Mouse (Mus musculus) kidney, postnatal 0 days (tissue): ENCODE measurements around the gene Vgll4. TPM values are rescaled to one million over a fixed set of nuclear protein-coding genes. Genes with fewer than 3 reads are reported as not detected.
A peak's percentile ranks its signal among the peaks of the same experiment; 100 is the strongest.

ENCODE experiments used
- ATAC-seq: fragments of 200-750 bp; cut with Nextera tagmentation; replicated peaks from 2 replicates; pipeline ENCODE4 v1.8.0; 2017; ENCODE audit warnings: low read depth, moderate number of reproducible peaks, moderate TSS enrichment, moderate library complexity; ENCODE audit not compliant: low FRiP score
- DNase-seq: peaks from one replicate; pipeline ENCODE4 v3.0.0-alpha.2; 2016; ENCODE audit warnings: low spot score
- H3K27ac ChIP-seq: fragments of 300-500 bp; sonication (generic); 2 replicates; pipeline ENCODE4 v1.5.1; 2014; ENCODE audit warnings: mild to moderate bottlenecking
- H3K27me3 ChIP-seq: fragments of 300-500 bp; sonication (generic); 2 replicates; pipeline ENCODE4 v1.6.1; 2014; ENCODE audit warnings: low read length, mixed read lengths; ENCODE audit not compliant: insufficient read depth
- H3K36me3 ChIP-seq: fragments of 300-500 bp; sonication (generic); 2 replicates; pipeline ENCODE4 v1.6.1; 2014; ENCODE audit warnings: low read length, mixed read lengths; ENCODE audit not compliant: insufficient read depth
- H3K4me1 ChIP-seq: fragments of 300-500 bp; sonication (generic); replicated peaks from 2 replicates; pipeline ENCODE4 v1.6.1; 2014; ENCODE audit warnings: antibody characterized with exemption, low read length, mixed read lengths; ENCODE audit not compliant: insufficient read depth
- H3K4me2 ChIP-seq: fragments of 300-500 bp; sonication (generic); 2 replicates; pipeline ENCODE4 v1.6.1; 2014; ENCODE audit warnings: mild to moderate bottlenecking, low read length, moderate library complexity, mixed read lengths
- H3K4me3 ChIP-seq: fragments of 300-500 bp; sonication (generic); replicated peaks from 2 replicates; pipeline ENCODE4 v1.5.1; 2014; ENCODE audit warnings: low read depth, low read length
- H3K9ac ChIP-seq: fragments of 300-500 bp; sonication (generic); 2 replicates; pipeline ENCODE4 v1.6.1; 2014; ENCODE audit warnings: low read depth, low read length
- H3K9me3 ChIP-seq: fragments of 300-500 bp; sonication (generic); replicated peaks from 2 replicates; pipeline ENCODE4 v1.6.1; 2016; ENCODE audit warnings: low read length, inconsistent platforms, mixed read lengths
- CTCF ChIP-seq: IDR thresholded peaks from 2 replicates; pipeline ENCODE4 v1.5.1; 2016; ENCODE audit warnings: antibody characterized with exemption, low read depth, mild to moderate bottlenecking, moderate library complexity
- WGBS: fragments of 180-500 bp; shearing (Covaris S2); extraction: QIAGEN DNeasy Blood & Tissue Kit; methylation state at CpG from one replicate; pipeline ENCODE4 v1.1.7; 2014; 5-methylcytosine and 5-hydroxymethylcytosine counted together
- polyA plus RNA-seq: library from polyadenylated mRNA; unstranded; fragments of >200 nt; fragmentation: Nextera tagmentation; extraction: Ambion mirVana; gene quantifications from 2 replicates; pipeline ENCODE4 v1.2.1, GENCODE M21; 2015

Gene Vgll4
- polyA plus RNA-seq, 1 experiment from 2014 or later, result 97.2 TPM

- 86% methylated on average over 5 of the region's 5 CpGs for WGBS
These were observed 84.7 kb downstream of the Vgll4 start for GRCm38 (mm10) chr6:114885129-114885528.

GRCm38 (mm10) chr6:114883261-114883740 is 86.5 kb downstream of the Vgll4 start:
- Histone ChIP-seq H3K36me3 (0 out of 2 replicates have a peak, but pooled peaks cover 4% of the 10 kb centered on the region), H3K9me3 (no peaks in the 10 kb centered on the region), H3K9ac (peak overlapping the region; percentile 32; the same call in 1 of the 2 replicates), H3K4me2 (peak overlapping the region; percentile 14; the same call in 1 of the 2 replicates), H3K4me3 (no peak overlapping the region), H3K4me1 (peaks cover 49% of the 10 kb centered on the region), H3K27me3 (no peaks in the 10 kb centered on the region), H3K27ac (peak overlapping the region; percentile 89)
- ATAC-seq (peak; percentile 71), DNase-seq (peak; percentile 91)
- 4% methylated on average over 9 of the region's 9 CpGs for WGBS
- no peak for TF ChIP-seq CTCF

More at GRCm38 (mm10) chr6:114885129-114885528, 84.7 kb downstream of the Vgll4 start:
- H3K4me2 ChIP-seq, result no peak overlapping the region
- DNase-seq, result no peak
- no peaks in the 10 kb centered on the region for H3K27me3 ChIP-seq
- H3K4me3 ChIP-seq, result no peak overlapping the region
- no peak overlapping the region for H3K27ac ChIP-seq
- TF ChIP-seq CTCF, result no peak
- H3K4me1 ChIP-seq, result peaks cover 42% of the 10 kb centered on the region
- ATAC-seq, result no peak
- H3K9ac ChIP-seq, result no peak overlapping the region
- H3K9me3 ChIP-seq, result no peaks in the 10 kb centered on the region
- H3K36me3 ChIP-seq, result 0 out of 2 replicates have a peak, but pooled peaks cover 6% of the 10 kb centered on the region

- peak overlapping the region; percentile 28 for H3K9ac ChIP-seq
- 19% methylated on average over 7 of the region's 7 CpGs for WGBS
- no peaks in the 10 kb centered on the region for H3K9me3 ChIP-seq
- DNase-seq (no peak), ATAC-seq (no peak)
- H3K36me3 ChIP-seq, result no peaks in the 10 kb centered on the region
- no peak for TF ChIP-seq CTCF
- peak overlapping the region; percentile 89 for H3K27ac ChIP-seq
- H3K27me3 ChIP-seq, result no peaks in the 10 kb centered on the region
- peaks cover 52% of the 10 kb centered on the region for H3K4me1 ChIP-seq
- no peak overlapping the region for H3K4me3 ChIP-seq
- peak overlapping the region; percentile 14; the same call in 1 of the 2 replicates for H3K4me2 ChIP-seq
These were observed 87.1 kb downstream of the Vgll4 start for GRCm38 (mm10) chr6:114882675-114883074.

- H3K9me3 ChIP-seq, result no peaks in the 10 kb centered on the region
- no peak for DNase-seq
- no peak overlapping the region for H3K4me3 ChIP-seq
- H3K27me3 ChIP-seq, result no peaks in the 10 kb centered on the region
- peaks cover 56% of the 10 kb centered on the region for H3K4me1 ChIP-seq
- no peaks in the 10 kb centered on the region for H3K36me3 ChIP-seq
- H3K27ac ChIP-seq, result peak overlapping the region; percentile 89
- H3K4me2 ChIP-seq, result no peak overlapping the region
- no peak for TF ChIP-seq CTCF
- peak overlapping the region; percentile 28 for H3K9ac ChIP-seq
- no peak for ATAC-seq
- WGBS, result 42% methylated on average over 5 of the region's 5 CpGs
These were observed 87.6 kb downstream of the Vgll4 start for GRCm38 (mm10) chr6:114882212-114882611.

- Histone ChIP-seq H3K27ac (0 out of 2 replicates have a peak overlapping the region, but pooled peaks have one; percentile 83), H3K9me3 (no peaks in the 10 kb centered on the region), H3K4me3 (no peak overlapping the region), H3K36me3 (no peaks in the 10 kb centered on the region), H3K27me3 (no peaks in the 10 kb centered on the region), H3K4me2 (no peak overlapping the region), H3K9ac (no peak overlapping the region), H3K4me1 (peaks cover 64% of the 10 kb centered on the region)
- no peak for TF ChIP-seq CTCF
- ATAC-seq, result no peak
- WGBS, result 69% methylated on average over 4 of the region's 4 CpGs
- no peak for DNase-seq
These were observed 89.0 kb downstream of the Vgll4 start for GRCm38 (mm10) chr6:114880798-114881197.

GRCm38 (mm10) chr6:114878841-114879520 is 90.8 kb downstream of the Vgll4 start:
- H3K36me3 ChIP-seq, result no peaks in the 10 kb centered on the region
- ATAC-seq, result peak; percentile 25
- no peak for TF ChIP-seq CTCF
- H3K4me2 ChIP-seq, result peak overlapping the region; percentile 2; the same call in 1 of the 2 replicates
- no peaks in the 10 kb centered on the region for H3K9me3 ChIP-seq
- H3K27me3 ChIP-seq, result no peaks in the 10 kb centered on the region
- H3K4me3 ChIP-seq, result no peak overlapping the region
- peak overlapping the region; percentile 83 for H3K27ac ChIP-seq
- 0 out of 2 replicates have a peak overlapping the region, but pooled peaks have one; percentile 2 for H3K9ac ChIP-seq
- no peak for DNase-seq
- H3K4me1 ChIP-seq, result peaks cover 80% of the 10 kb centered on the region
- 37% methylated on average over 19 of the region's 19 CpGs for WGBS
